Mouse (Mus musculus): ENCODE results near the gene Hba-a2.

- TF ChIP-seq POLR2A (IDR thresholded peaks at IDR 0.05; ENCODE audit: borderline replicate concordance, low read depth, low read length), result no peak
- TF ChIP-seq CTCF (IDR thresholded peaks at IDR 0.05; ENCODE audit: low read depth, low read length), result no peak
Observed at GRCm38 (mm10) chr11:32333235-32333634, 36.9 kb downstream of the Hba-a2 start.
